Mouse (Mus musculus) CH12.LX (cell line): ENCODE data around the gene Kcnj3. TPM values are rescaled to one million over a fixed set of nuclear protein-coding genes. Genes with fewer than 3 reads are reported as not detected.

ENCODE experiments used
- DNase-seq: peaks from one replicate; pipeline ENCODE4 v3.0.0-alpha.2; 2013; ENCODE audit errors: extremely low read depth
- H3K27ac ChIP-seq: 2 replicates; pipeline ENCODE4 v1.5.1; 2012; ENCODE audit warnings: low read depth, mild to moderate bottlenecking, control low read depth, moderate library complexity; ENCODE audit not compliant: insufficient read depth
- H3K27me3 ChIP-seq: replicated peaks from 2 replicates; pipeline ENCODE3; 2012; ENCODE audit warnings: inconsistent platforms
- H3K36me3 ChIP-seq, 2 experiments: replicated peaks in 1 of 2; 2 replicates each; pipeline versions ENCODE3 to v1.6.1; 2012; ENCODE audit warnings: inconsistent platforms in 1 of 2, low read length in 1 of 2, mild to moderate bottlenecking in 1 of 2, mixed read lengths in 1 of 2, moderate library complexity in 1 of 2; ENCODE audit not compliant: control insufficient read depth in 1 of 2, insufficient read depth in 1 of 2
- H3K4me1 ChIP-seq, 2 experiments: 2 replicates each; pipeline ENCODE4 v1.6.1; 2012; ENCODE audit warnings: inconsistent platforms in 1 of 2, moderate library complexity in 1 of 2; ENCODE audit not compliant: insufficient read depth in 2 of 2, control insufficient read depth in 1 of 2
- H3K4me2 ChIP-seq: 2 replicates; pipeline ENCODE4 v1.6.1; 2012; ENCODE audit warnings: low read depth, mild to moderate bottlenecking, control low read depth; ENCODE audit not compliant: poor library complexity, insufficient read depth, severe bottlenecking
- H3K4me3 ChIP-seq, 3 experiments: fragments of 150-350 bp in 1 of 3; sonication (generic) in 1 of 3; replicated peaks in 1 of 3; 2 replicates each; pipeline versions ENCODE3 to v1.5.1; 2011 to 2012; ENCODE audit warnings: low read depth in 2 of 3, low read length in 2 of 3, mild to moderate bottlenecking in 2 of 3, moderate library complexity in 2 of 3, control low read depth in 1 of 3, improper control_type of control experiment in 1 of 3, inconsistent platforms in 1 of 3, mixed read lengths in 1 of 3; ENCODE audit not compliant: poor library complexity in 1 of 3
- H3K79me2 ChIP-seq: replicated peaks from 2 replicates; pipeline ENCODE4 v1.6.1; 2012; ENCODE audit warnings: mild to moderate bottlenecking, moderate library complexity; ENCODE audit not compliant: control insufficient read depth, poor library complexity, insufficient read depth, severe bottlenecking; ENCODE audit errors: extremely low read depth
- H3K9ac ChIP-seq: 2 replicates; pipeline ENCODE4 v1.6.1; 2012; ENCODE audit warnings: low read depth, mild to moderate bottlenecking, control low read depth, moderate library complexity; ENCODE audit not compliant: insufficient read depth
- H3K9me3 ChIP-seq: replicated peaks from 2 replicates; pipeline ENCODE3; 2012; ENCODE audit warnings: low read length, inconsistent platforms, mixed read lengths
- BHLHE40 ChIP-seq: IDR thresholded peaks from 2 replicates; pipeline ENCODE4 v1.6.1; 2011; ENCODE audit warnings: mild to moderate bottlenecking, low read depth, low read length, improper control_type of control experiment
- CHD2 ChIP-seq: IDR thresholded peaks from 2 replicates; pipeline ENCODE4 v1.6.1; 2011; ENCODE audit warnings: low read length, improper control_type of control experiment
- CTCF ChIP-seq, 2 experiments: IDR thresholded peaks in 1 of 2; conservative IDR thresholded peaks in 1 of 2; 2 replicates each; pipeline ENCODE4 v1.5.1; 2011 to 2012; ENCODE audit warnings: low read depth in 2 of 2, low read length in 2 of 2, improper control_type of control experiment in 1 of 2, inconsistent platforms in 1 of 2, mild to moderate bottlenecking in 1 of 2, moderate library complexity in 1 of 2
- EP300 ChIP-seq: IDR thresholded peaks from 2 replicates; pipeline ENCODE4 v1.6.1; 2011; ENCODE audit warnings: low read length, improper control_type of control experiment
- KAT2A ChIP-seq: IDR thresholded peaks from 2 replicates; pipeline ENCODE4 v1.6.1; 2012; ENCODE audit warnings: low read length, improper control_type of control experiment, inconsistent platforms; ENCODE audit not compliant: insufficient replicate concordance
- MAZ ChIP-seq: IDR thresholded peaks from 2 replicates; pipeline ENCODE4 v1.6.1; 2012; ENCODE audit warnings: low read depth, mild to moderate bottlenecking, inconsistent platforms, low read length, improper control_type of control experiment, moderate library complexity
- MEF2A ChIP-seq: IDR thresholded peaks from 2 replicates; pipeline ENCODE4 v1.6.1; 2014; ENCODE audit warnings: low read depth, mild to moderate bottlenecking, inconsistent platforms, low read length, improper control_type of control experiment, borderline replicate concordance
- MXI1 ChIP-seq: IDR thresholded peaks from 2 replicates; pipeline ENCODE4 v1.6.1; 2011; ENCODE audit warnings: mild to moderate bottlenecking, low read depth, low read length, improper control_type of control experiment
- NELFE ChIP-seq: IDR thresholded peaks from 2 replicates; pipeline ENCODE4 v1.6.1; 2011; ENCODE audit warnings: low read depth, low read length, improper control_type of control experiment
- PAX5 ChIP-seq: IDR thresholded peaks from 2 replicates; pipeline ENCODE4 v1.6.1; 2012; ENCODE audit warnings: low read length, inconsistent platforms, mixed read lengths
- POLR2AphosphoS2 ChIP-seq: IDR thresholded peaks from 2 replicates; pipeline ENCODE4 v1.6.1; 2011; ENCODE audit warnings: low read depth, low read length, improper control_type of control experiment
- RAD21 ChIP-seq: IDR thresholded peaks from 2 replicates; pipeline ENCODE4 v1.6.1; 2011; ENCODE audit warnings: low read depth, mild to moderate bottlenecking, low read length, improper control_type of control experiment, moderate library complexity
- RCOR1 ChIP-seq: conservative IDR thresholded peaks from 2 replicates; pipeline ENCODE4 v1.6.1; 2012; ENCODE audit warnings: low read depth, mild to moderate bottlenecking, inconsistent platforms, low read length, improper control_type of control experiment
- SIN3A ChIP-seq: IDR thresholded peaks from 2 replicates; pipeline ENCODE4 v1.6.1; 2012; ENCODE audit warnings: low read length, improper control_type of control experiment, inconsistent platforms
- SMC3 ChIP-seq: IDR thresholded peaks from 2 replicates; pipeline ENCODE4 v1.6.1; 2011; ENCODE audit warnings: low read depth, low read length, improper control_type of control experiment
- TBP ChIP-seq: conservative IDR thresholded peaks from 2 replicates; pipeline ENCODE4 v1.6.1; 2011; ENCODE audit warnings: low read depth, low read length, improper control_type of control experiment
- UBTF ChIP-seq: IDR thresholded peaks from 2 replicates; pipeline ENCODE4 v1.6.1; 2012; ENCODE audit warnings: low read depth, mild to moderate bottlenecking, inconsistent platforms, low read length, improper control_type of control experiment, moderate library complexity
- USF2 ChIP-seq: conservative IDR thresholded peaks from 2 replicates; pipeline ENCODE4 v1.6.1; 2011; ENCODE audit warnings: low read depth, low read length, improper control_type of control experiment
- ZC3H11A ChIP-seq: IDR thresholded peaks from 2 replicates; pipeline ENCODE4 v1.6.1; 2012; ENCODE audit warnings: low read depth, mild to moderate bottlenecking, inconsistent platforms, low read length, improper control_type of control experiment
- dilution Hi-C: fragments of 300-500 bp; cut with MboI; formaldehyde crosslinking; loops from 2 replicates; pipeline ENCODE4 v1.14.3; 2020; ENCODE audit warnings: low sequenced_read_pairs; ENCODE audit not compliant: extremely low pct_unique_long_range_greater_than_20kb, extremely low pct_ligation_motif_present
- in situ Hi-C: fragments of 300-500 bp; cut with MboI; formaldehyde crosslinking; loops from 3 replicates; pipeline ENCODE4 v1.14.3; 2019; ENCODE audit warnings: low sequenced_read_pairs, low pct_ligation_motif_present, low pct_unique_long_range_greater_than_20kb, mixed read lengths
- polyA plus RNA-seq: library from polyadenylated mRNA; unstranded; fragments of >175 nt; gene quantifications from 2 replicates; pipeline ENCODE4 v1.2.1, GENCODE M21; 2012; ENCODE audit warnings: low read depth; ENCODE audit not compliant: insufficient read length
- total RNA-seq, 2 experiments: library from RNA; depleted of rRNA; stranded (reverse); fragments of 300-350 nt in 1 of 2; fragments of >200 nt in 1 of 2; gene quantifications; 2 replicates each; pipeline ENCODE4 v1.2.3; 2012 to 2014

Kcnj3 gene
- total and polyA plus RNA-seq, 3 experiments = not detected

DNA sequence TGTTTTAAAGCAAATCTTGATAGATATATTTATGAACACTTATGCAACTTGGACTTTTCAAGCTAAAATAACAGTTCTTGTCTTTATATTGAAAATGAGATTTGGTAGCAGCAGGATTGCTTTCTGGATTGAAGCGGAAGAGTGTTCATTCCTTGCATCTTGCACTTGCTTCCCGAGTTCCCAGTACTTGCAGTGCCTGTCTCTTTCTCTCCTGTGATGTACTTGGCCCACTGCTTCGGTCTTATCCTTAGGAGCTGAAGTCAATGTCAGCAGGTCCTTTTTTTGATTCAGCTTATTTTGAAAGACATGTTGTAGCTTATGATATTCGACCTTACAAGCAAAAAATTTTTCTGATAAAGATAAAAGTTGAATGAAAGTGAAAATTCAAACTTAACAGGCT lies 43.7 kb downstream of the Kcnj3 start:
- no peaks in the 10 kb centered on the region for H3K9me3 ChIP-seq
- no peaks in the 10 kb centered on the region for H3K4me1 ChIP-seq
- H3K27ac ChIP-seq = no peak overlapping the region
- dilution Hi-C loops = no loop called here
- no peak overlapping the region for H3K9ac ChIP-seq
- no peaks in the 10 kb centered on the region for H3K27me3 ChIP-seq
- H3K36me3 ChIP-seq = no peaks in the 10 kb centered on the region
- H3K79me2 ChIP-seq = no peaks in the 10 kb centered on the region
- H3K4me3 ChIP-seq = no peak overlapping the region
- H3K4me2 ChIP-seq = no peak overlapping the region
- DNase-seq = no peak
- in situ Hi-C loops = no loop called here
- TF ChIP-seq RCOR1 = no peak
- TF ChIP-seq UBTF = no peak
- TF ChIP-seq POLR2AphosphoS2 = no peak
- TF ChIP-seq TBP = no peak
- no peak for TF ChIP-seq PAX5
- no peak for TF ChIP-seq RAD21
- TF ChIP-seq MXI1 = no peak
- TF ChIP-seq MEF2A = no peak
- TF ChIP-seq BHLHE40 = no peak
- TF ChIP-seq SMC3 = no peak
- TF ChIP-seq KAT2A = no peak
- TF ChIP-seq ZC3H11A = no peak
- no peak for TF ChIP-seq CHD2
- no peak for TF ChIP-seq NELFE
- no peak for TF ChIP-seq CTCF (conservative IDR thresholded peaks at IDR 0.05 in 1 of 2, IDR thresholded peaks at IDR 0.05 in 1 of 2; ENCODE audit: low read depth in 2 of 2, low read length in 2 of 2)
- no peak for TF ChIP-seq MAZ

DNA sequence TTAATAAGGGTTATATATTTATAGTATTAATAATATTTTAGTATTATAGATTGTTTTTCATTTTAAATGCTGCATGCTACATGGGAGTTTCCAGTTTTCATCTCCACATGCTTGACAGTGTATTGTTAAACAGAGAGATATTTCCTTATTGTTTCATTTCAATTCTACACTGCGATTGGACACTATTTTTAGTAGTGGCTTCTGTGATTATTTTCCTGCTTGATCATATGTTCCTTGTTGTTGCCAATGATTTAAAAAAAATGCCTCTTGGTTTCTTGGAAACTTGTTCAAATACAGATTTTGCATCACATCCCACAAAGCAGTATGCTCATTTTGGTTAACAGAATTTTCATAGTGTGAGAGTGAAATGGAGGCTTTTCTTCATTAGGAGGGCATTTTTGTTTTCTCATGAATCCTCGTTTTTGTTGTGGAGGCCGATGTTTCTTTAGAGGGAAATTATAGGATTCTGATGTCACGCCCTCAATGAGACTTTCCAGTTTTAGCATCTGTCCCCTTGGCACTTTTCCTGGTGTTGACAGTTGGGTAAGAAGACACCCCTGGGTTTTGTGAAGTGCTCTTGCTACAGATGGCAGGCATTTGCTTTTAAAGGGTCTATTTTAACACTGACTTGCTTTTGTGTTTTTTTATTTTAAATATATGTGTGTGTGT lies 44.3 kb downstream of the Kcnj3 start:
- DNase-seq = no peak
- dilution Hi-C loops = no loop called here
- H3K4me3 ChIP-seq = no peak overlapping the region
- no peak overlapping the region for H3K9ac ChIP-seq
- no peak overlapping the region for H3K27ac ChIP-seq
- H3K4me1 ChIP-seq = no peaks in the 10 kb centered on the region
- no peak overlapping the region for H3K4me2 ChIP-seq
- no peak for TF ChIP-seq NELFE
- no peak for TF ChIP-seq UBTF
- TF ChIP-seq BHLHE40 = no peak
- no peak for TF ChIP-seq USF2
- no peak for TF ChIP-seq SMC3
- no peak for TF ChIP-seq SIN3A
- TF ChIP-seq EP300 = no peak
- no peak for TF ChIP-seq MAZ
- TF ChIP-seq, all 38 proteins: peak for 0
- Histone ChIP-seq H3K36me3 (no peaks in the 10 kb centered on the region), H3K27me3 (no peaks in the 10 kb centered on the region), H3K9me3 (no peaks in the 10 kb centered on the region), H3K79me2 (no peaks in the 10 kb centered on the region)
- in situ Hi-C loops = no loop called here
